Mouse (Mus musculus) C2C12 (cell line): Measurements from ENCODE around the gene Rbfox3. TPM values are rescaled to one million over a fixed set of nuclear protein-coding genes. Genes with fewer than 3 reads are reported as not detected.

ENCODE experiments used
- H3K27me3 ChIP-seq: one replicate; pipeline ENCODE4 v1.6.1; 2011; ENCODE audit not compliant: control insufficient read depth, insufficient read depth, insufficient read length
- H3K36me3 ChIP-seq: one replicate; pipeline ENCODE4 v1.6.1; 2011; ENCODE audit not compliant: control insufficient read depth, insufficient read depth
- H3K4me3 ChIP-seq: one replicate; pipeline ENCODE4 v1.5.1; 2011; ENCODE audit warnings: mild to moderate bottlenecking, control low read depth; ENCODE audit not compliant: poor library complexity, insufficient read depth, severe bottlenecking
- H3K79me2 ChIP-seq: one replicate; pipeline ENCODE4 v1.6.1; 2011; ENCODE audit not compliant: control insufficient read depth, insufficient read depth
- H3K79me3 ChIP-seq: one replicate; pipeline ENCODE4 v1.6.1; 2011; ENCODE audit warnings: low read depth, control low read depth
- H3ac ChIP-seq: one replicate; pipeline ENCODE3; 2011; ENCODE audit warnings: low read depth; ENCODE audit not compliant: control insufficient read depth, insufficient read length
- CEBPB ChIP-seq: IDR thresholded peaks from one replicate; pipeline ENCODE4 v1.6.1; 2011; ENCODE audit warnings: low read depth, mild to moderate bottlenecking, control low read depth, moderate library complexity
- CTCF ChIP-seq: IDR thresholded peaks from one replicate; pipeline ENCODE4 v1.5.1; 2011; ENCODE audit not compliant: control insufficient read depth, insufficient read depth, insufficient read length
- FOSL1 ChIP-seq: IDR thresholded peaks from one replicate; pipeline ENCODE4 v1.8.0; 2011; ENCODE audit warnings: mild to moderate bottlenecking, low read length; ENCODE audit not compliant: poor library complexity, insufficient read depth, severe bottlenecking
- MAX ChIP-seq: IDR thresholded peaks from one replicate; pipeline ENCODE4 v1.6.1; 2011; ENCODE audit warnings: mild to moderate bottlenecking, control low read depth
- MYOD1 ChIP-seq: IDR thresholded peaks from one replicate; pipeline ENCODE4 v1.6.1; 2011; ENCODE audit warnings: low read depth; ENCODE audit not compliant: control insufficient read depth, insufficient read length
- MYOG ChIP-seq: IDR thresholded peaks from one replicate; pipeline ENCODE4 v1.6.1; 2011; ENCODE audit not compliant: control insufficient read depth, insufficient read length; ENCODE audit errors: extremely low read depth
- USF1 ChIP-seq: IDR thresholded peaks from one replicate; pipeline ENCODE4 v1.6.1; 2011; ENCODE audit warnings: low read depth, mild to moderate bottlenecking, control low read depth, moderate library complexity
- polyA plus RNA-seq: library from polyadenylated mRNA; unstranded; fragments of >200 nt; fragmentation: generic; extraction: Trizol; gene quantifications from one replicate; pipeline ENCODE4 v1.2.1, GENCODE M21; 2012; ENCODE audit warnings: missing spikeins

Rbfox3 gene
- polyA plus RNA-seq, 1 experiment = not detected

GRCm38 (mm10) chr11:118678515-118679104, 232.8 kb downstream of the Rbfox3 start:
- H3K27me3 ChIP-seq = peaks cover 64% of the 10 kb centered on the region
- no peaks in the 10 kb centered on the region for H3K79me2 ChIP-seq
- H3ac ChIP-seq = no peak overlapping the region
- H3K36me3 ChIP-seq = no peaks in the 10 kb centered on the region
- no peaks in the 10 kb centered on the region for H3K79me3 ChIP-seq
- H3K4me3 ChIP-seq = no peak overlapping the region
- no peak for TF ChIP-seq MYOG
- TF ChIP-seq USF1 = no peak
- TF ChIP-seq MAX = no peak
- no peak for TF ChIP-seq CTCF
- no peak for TF ChIP-seq FOSL1
- no peak for TF ChIP-seq MYOD1
- TF ChIP-seq CEBPB = no peak

- no peaks in the 10 kb centered on the region for H3K79me3 ChIP-seq
- H3K4me3 ChIP-seq = no peak overlapping the region
- H3K79me2 ChIP-seq = no peaks in the 10 kb centered on the region
- no peaks in the 10 kb centered on the region for H3K36me3 ChIP-seq
- no peak for TF ChIP-seq MAX
- no peak for TF ChIP-seq USF1
- TF ChIP-seq MYOG = no peak
- TF ChIP-seq FOSL1 = no peak
- no peak for TF ChIP-seq CEBPB
- TF ChIP-seq MYOD1 = no peak
- no peak for TF ChIP-seq CTCF
- no peak overlapping the region for H3ac ChIP-seq
- peaks cover 77% of the 10 kb centered on the region for H3K27me3 ChIP-seq
These were observed 234.1 kb downstream of the Rbfox3 start for GRCm38 (mm10) chr11:118677277-118677676.

- Histone ChIP-seq H3K4me3 (no peak overlapping the region), H3ac (no peak overlapping the region), H3K36me3 (no peaks in the 10 kb centered on the region), H3K79me3 (no peaks in the 10 kb centered on the region), H3K27me3 (peaks cover 85% of the 10 kb centered on the region), H3K79me2 (no peaks in the 10 kb centered on the region)
- TF ChIP-seq MAX = no peak
- no peak for TF ChIP-seq MYOD1
- TF ChIP-seq FOSL1 = no peak
- TF ChIP-seq CTCF = no peak
- no peak for TF ChIP-seq USF1
- no peak for TF ChIP-seq CEBPB
- TF ChIP-seq MYOG = no peak
These were observed 235.0 kb downstream of the Rbfox3 start for GRCm38 (mm10) chr11:118676364-118676763.

- peaks cover 53% of the 10 kb centered on the region for H3K27me3 ChIP-seq
- H3K4me3 ChIP-seq = no peak overlapping the region
- TF ChIP-seq MYOG = no peak
- no peak for TF ChIP-seq USF1
- no peak for TF ChIP-seq CEBPB
- no peak for TF ChIP-seq MAX
- no peak for TF ChIP-seq MYOD1
- no peak for TF ChIP-seq FOSL1
- no peaks in the 10 kb centered on the region for H3K79me3 ChIP-seq
- H3K79me2 ChIP-seq = no peaks in the 10 kb centered on the region
- H3ac ChIP-seq = no peak overlapping the region
- H3K36me3 ChIP-seq = no peaks in the 10 kb centered on the region
These were observed 239.4 kb downstream of the Rbfox3 start for GRCm38 (mm10) chr11:118671958-118672357.

- Histone ChIP-seq H3ac (no peak overlapping the region), H3K27me3 (peaks cover 48% of the 10 kb centered on the region), H3K4me3 (no peak overlapping the region), H3K79me3 (no peaks in the 10 kb centered on the region), H3K36me3 (no peaks in the 10 kb centered on the region), H3K79me2 (no peaks in the 10 kb centered on the region)
- TF ChIP-seq MAX = no peak
- TF ChIP-seq CTCF = no peak
- no peak for TF ChIP-seq FOSL1
- TF ChIP-seq MYOG = no peak
- no peak for TF ChIP-seq CEBPB
- no peak for TF ChIP-seq MYOD1
- TF ChIP-seq USF1 = no peak
These were observed 240.2 kb downstream of the Rbfox3 start for GRCm38 (mm10) chr11:118671216-118671615.

- Histone ChIP-seq H3K79me3 (no peaks in the 10 kb centered on the region), H3K79me2 (no peaks in the 10 kb centered on the region), H3ac (no peak overlapping the region), H3K4me3 (no peak overlapping the region), H3K27me3 (peaks cover 44% of the 10 kb centered on the region), H3K36me3 (no peaks in the 10 kb centered on the region)
- TF ChIP-seq MYOD1 = peak; percentile 46
- TF ChIP-seq MYOG = no peak
These were observed 241.6 kb downstream of the Rbfox3 start for GRCm38 (mm10) chr11:118669820-118670219.
